Mouse (Mus musculus) liver, embryonic 15.5 days (tissue): ENCODE data around the gene Actr6. TPM values are rescaled to one million over a fixed set of nuclear protein-coding genes. Genes with fewer than 3 reads are reported as not detected.
"Not testable (repeated sequence)": the region's sequence is repeated elsewhere in the genome, so short reads cannot be mapped to it uniquely, and the experiment has no call there.

ENCODE experiments used
- ATAC-seq: fragments of 200-750 bp; cut with Nextera tagmentation; 2 replicates; pipeline ENCODE4 v1.8.0; 2017; ENCODE audit warnings: moderate number of reproducible peaks, mild to moderate bottlenecking, moderate library complexity; ENCODE audit not compliant: insufficient read depth
- H3K27ac ChIP-seq: fragments of 300-500 bp; sonication (generic); replicated peaks from 2 replicates; pipeline ENCODE4 v1.5.1; 2015; ENCODE audit warnings: mild to moderate bottlenecking, inconsistent platforms
- H3K27me3 ChIP-seq: fragments of 300-500 bp; sonication (generic); 2 replicates; pipeline ENCODE4 v1.6.1; 2015; ENCODE audit warnings: mild to moderate bottlenecking, inconsistent platforms
- H3K36me3 ChIP-seq: fragments of 300-500 bp; sonication (generic); replicated peaks from 2 replicates; pipeline ENCODE4 v1.6.1; 2015; ENCODE audit warnings: moderate library complexity, mild to moderate bottlenecking, inconsistent platforms
- H3K4me1 ChIP-seq: fragments of 300-500 bp; sonication (generic); replicated peaks from 2 replicates; pipeline ENCODE4 v1.6.1; 2015; ENCODE audit warnings: inconsistent platforms
- H3K4me2 ChIP-seq: fragments of 300-500 bp; sonication (generic); 2 replicates; pipeline ENCODE4 v1.6.1; 2015; ENCODE audit warnings: moderate library complexity, mild to moderate bottlenecking, inconsistent platforms
- H3K4me3 ChIP-seq: fragments of 300-500 bp; sonication (generic); replicated peaks from 2 replicates; pipeline ENCODE4 v1.5.1; 2015; ENCODE audit warnings: mild to moderate bottlenecking, inconsistent platforms
- H3K9ac ChIP-seq: fragments of 300-500 bp; sonication (generic); 2 replicates; pipeline ENCODE4 v1.6.1; 2015; ENCODE audit warnings: moderate library complexity, mild to moderate bottlenecking, inconsistent platforms
- H3K9me3 ChIP-seq: fragments of 300-500 bp; sonication (generic); replicated peaks from 2 replicates; pipeline ENCODE4 v1.6.1; 2016; ENCODE audit warnings: inconsistent platforms
- WGBS: fragments of 180-500 bp; shearing (Covaris S2); methylation state at CpG from one replicate; pipeline ENCODE4 v1.1.7; 2015; ENCODE audit warnings: mixed read lengths; ENCODE audit not compliant: insufficient replicate concordance; 5-methylcytosine and 5-hydroxymethylcytosine counted together
- polyA plus RNA-seq: library from polyadenylated mRNA; unstranded; fragments of >200 nt; fragmentation: Nextera tagmentation; extraction: Ambion mirVana; gene quantifications from 2 replicates; pipeline ENCODE4 v1.2.1, GENCODE M21; 2015

The Actr6 gene
- polyA plus RNA-seq, 1 experiment from 2014 or later: 14.1 TPM

DNA sequence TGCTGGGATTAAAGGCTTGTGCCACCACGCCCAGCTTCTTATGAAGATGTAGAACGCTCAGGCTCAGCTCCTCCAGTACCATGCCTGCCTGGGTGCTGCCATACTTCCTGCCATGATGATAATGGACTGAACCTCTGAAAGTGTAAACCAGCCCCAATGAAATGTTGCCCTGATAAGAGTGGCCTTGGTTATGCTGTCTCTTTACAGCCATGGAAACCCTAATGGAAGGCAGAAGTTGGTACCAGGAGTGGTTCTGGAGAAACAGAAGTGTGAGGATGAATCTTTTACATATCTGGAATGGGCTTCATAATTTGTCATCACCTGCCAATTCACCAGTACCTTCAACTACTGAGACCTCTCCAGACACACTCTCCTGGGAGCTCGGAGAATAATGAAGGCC lies 34.1 kb downstream of the Actr6 start:
- ATAC-seq: no peak
- Histone ChIP-seq H3K9ac (no peak overlapping the region), H3K4me2 (no peak overlapping the region), H3K27me3 (no peaks in the 10 kb centered on the region), H3K36me3 (no peaks in the 10 kb centered on the region), H3K4me3 (no peak overlapping the region), H3K27ac (no peak overlapping the region), H3K4me1 (no peaks in the 10 kb centered on the region), H3K9me3 (no peaks in the 10 kb centered on the region)
- WGBS: 56% methylated on average over 3 of the region's 3 CpGs

DNA sequence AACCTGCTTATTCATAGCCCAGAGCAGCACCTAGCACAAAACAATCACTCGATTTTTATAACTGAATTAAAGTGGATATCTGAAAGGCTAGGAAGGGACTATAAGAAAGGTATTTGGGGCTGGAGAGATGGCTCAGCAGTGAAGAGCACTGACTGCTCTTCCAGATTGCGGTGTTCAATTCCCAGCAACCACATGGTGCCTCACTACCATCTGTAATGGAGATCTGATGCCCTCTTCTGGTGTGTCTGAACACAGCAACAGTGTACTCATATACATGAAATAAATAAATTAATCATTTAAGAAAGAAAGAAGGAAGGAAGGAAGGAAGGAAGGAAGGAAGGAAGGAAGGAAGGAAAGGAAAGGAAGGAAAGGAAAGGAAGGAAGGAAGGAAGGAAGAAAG lies 35.8 kb downstream of the Actr6 start:
- not testable (repeated sequence) for H3K9me3 ChIP-seq, H3K4me1 ChIP-seq, H3K4me2 ChIP-seq, H3K36me3 ChIP-seq, H3K27me3 ChIP-seq, H3K4me3 ChIP-seq, ATAC-seq, H3K9ac ChIP-seq, H3K27ac ChIP-seq
- WGBS: 65% methylated on average over 2 of the region's 2 CpGs

DNA sequence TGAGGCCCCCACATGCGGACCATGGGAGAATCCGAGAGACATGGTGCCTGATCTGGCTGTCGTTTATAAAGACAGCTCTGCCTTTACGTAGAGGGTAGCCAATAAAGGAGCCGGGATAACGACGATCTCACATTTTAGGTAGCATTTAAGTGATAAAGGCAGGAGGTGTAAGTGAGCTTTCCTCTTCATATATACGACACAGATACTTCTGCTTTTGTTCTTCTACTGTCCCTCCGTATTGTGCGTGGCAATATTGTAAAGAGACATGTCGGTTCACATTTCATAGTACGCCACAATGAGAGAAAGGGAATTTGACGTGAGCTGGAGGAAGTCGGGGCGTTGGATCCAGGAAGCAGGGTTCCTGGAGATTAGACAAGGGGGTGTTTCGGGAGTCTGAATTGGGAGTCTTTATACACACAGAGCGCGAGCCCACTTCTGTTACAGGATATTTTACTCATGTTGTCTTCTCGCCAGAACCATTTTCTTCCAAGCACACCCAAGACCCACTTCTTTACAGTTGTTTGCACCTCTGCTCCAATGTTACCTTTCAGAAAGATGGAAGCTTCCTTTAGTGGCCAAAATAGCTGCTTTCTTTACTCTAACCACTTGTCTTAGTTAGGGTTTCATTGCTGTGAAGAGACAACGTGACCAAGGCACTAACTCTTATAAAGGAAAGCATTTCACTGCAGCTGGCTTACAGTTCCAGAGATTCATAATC lies 36.7 kb downstream of the Actr6 start:
- no peak for ATAC-seq
- Histone ChIP-seq H3K9me3 (no peaks in the 10 kb centered on the region), H3K36me3 (no peaks in the 10 kb centered on the region), H3K4me1 (peaks cover under 1% of the 10 kb centered on the region; the same call in 1 of the 2 replicates), H3K9ac (no peak overlapping the region), H3K4me2 (peak overlapping the region; percentile 34), H3K27ac (no peak overlapping the region), H3K27me3 (no peaks in the 10 kb centered on the region), H3K4me3 (no peak overlapping the region)
- 25% methylated on average over 20 of the region's 20 CpGs for WGBS

DNA sequence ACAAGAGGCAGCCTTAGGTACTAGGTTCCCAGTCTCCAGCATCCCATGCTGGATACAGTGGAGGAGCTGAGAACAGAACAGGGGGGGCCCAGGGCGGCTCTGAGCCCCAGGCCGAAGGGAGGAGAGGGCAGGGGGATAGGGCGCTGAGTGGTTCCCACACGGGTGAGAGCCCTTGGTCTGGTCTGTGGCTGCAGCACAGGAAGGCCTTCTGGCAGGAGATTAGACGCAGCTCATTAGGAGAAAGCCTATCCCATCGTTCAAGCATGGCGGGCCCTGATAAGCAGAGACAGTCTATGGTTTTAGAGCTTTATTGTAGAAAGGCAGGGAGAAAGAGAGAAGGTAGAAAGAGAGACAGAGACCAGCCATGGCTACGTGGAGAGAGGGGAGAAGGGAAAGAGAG lies 42.1 kb downstream of the Actr6 start:
- ATAC-seq: no peak
- Histone ChIP-seq H3K4me3 (no peak overlapping the region), H3K36me3 (no peaks in the 10 kb centered on the region), H3K4me2 (peak overlapping the region; percentile 42), H3K9me3 (no peaks in the 10 kb centered on the region), H3K4me1 (peaks cover 38% of the 10 kb centered on the region), H3K27ac (no peak overlapping the region), H3K27me3 (no peaks in the 10 kb centered on the region), H3K9ac (no peak overlapping the region)
- 16% methylated on average over 8 of the region's 8 CpGs for WGBS

DNA sequence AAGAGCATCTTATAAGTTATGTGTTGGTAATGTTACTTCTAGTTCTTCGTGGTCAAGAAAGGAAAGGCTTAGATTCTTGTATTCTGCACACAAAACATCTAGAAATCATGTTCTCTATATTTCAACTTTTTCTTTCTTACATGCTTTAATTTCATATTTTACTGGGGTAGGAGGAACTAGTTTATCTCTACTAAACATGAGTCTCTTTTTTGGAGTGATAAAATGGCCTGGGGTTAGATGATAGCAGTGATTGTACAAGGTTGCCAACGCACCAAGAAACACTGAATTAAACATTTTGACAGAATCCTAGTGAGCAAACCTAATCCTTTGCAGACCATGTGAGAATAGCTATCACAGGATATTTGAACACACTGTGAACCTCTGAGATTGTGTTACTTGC lies 44.6 kb downstream of the Actr6 start:
- Histone ChIP-seq H3K9me3 (no peaks in the 10 kb centered on the region), H3K4me3 (no peak overlapping the region), H3K36me3 (no peaks in the 10 kb centered on the region), H3K4me2 (peak overlapping the region; percentile 89; the same call in 1 of the 2 replicates), H3K4me1 (peaks cover 59% of the 10 kb centered on the region), H3K9ac (no peak overlapping the region), H3K27ac (peak overlapping the region; percentile 49; the same call in 1 of the 2 replicates), H3K27me3 (no peaks in the 10 kb centered on the region)
- ATAC-seq: no peak
- 48% methylated on average over 2 of the region's 2 CpGs for WGBS

DNA sequence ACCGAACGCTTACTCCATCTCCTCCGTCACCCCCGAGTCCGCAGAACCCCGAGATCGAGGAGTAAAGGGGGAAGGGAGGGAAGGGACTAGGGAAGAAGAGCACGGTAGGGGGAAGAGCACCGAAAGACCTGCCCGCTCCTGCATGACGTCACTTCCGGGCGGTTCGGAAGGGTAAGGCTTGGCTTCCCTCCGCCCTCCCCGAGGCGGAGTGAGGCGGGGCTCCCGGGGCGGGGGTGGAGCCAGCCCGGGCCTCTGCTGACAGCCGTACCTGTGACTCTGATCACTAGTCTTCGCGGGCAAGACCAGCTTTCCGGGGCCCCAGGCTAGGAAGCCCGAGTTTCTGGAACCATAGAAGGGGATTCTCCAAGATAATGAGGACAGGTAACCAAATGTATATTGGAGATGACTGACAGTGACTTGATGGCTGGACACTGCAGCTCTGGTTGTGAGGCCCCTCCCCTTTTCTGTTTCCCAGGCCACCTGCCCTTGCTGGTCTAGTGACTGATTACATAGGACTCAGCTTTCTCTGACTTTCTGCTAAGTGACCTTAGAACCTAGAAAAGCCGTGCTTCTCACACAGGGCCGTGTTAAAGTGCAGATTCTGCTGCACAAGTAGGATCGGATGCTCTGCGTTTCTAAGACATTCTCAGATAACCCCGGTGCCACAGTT lies 45.8 kb downstream of the Actr6 start, which contains the start of gene Scyl2:
Gene Scyl2, minus strand, starts transcription at position 147 of the 670 bp plus-strand sequence.
- 5% methylated on average over 31 of the region's 31 CpGs for WGBS

DNA sequence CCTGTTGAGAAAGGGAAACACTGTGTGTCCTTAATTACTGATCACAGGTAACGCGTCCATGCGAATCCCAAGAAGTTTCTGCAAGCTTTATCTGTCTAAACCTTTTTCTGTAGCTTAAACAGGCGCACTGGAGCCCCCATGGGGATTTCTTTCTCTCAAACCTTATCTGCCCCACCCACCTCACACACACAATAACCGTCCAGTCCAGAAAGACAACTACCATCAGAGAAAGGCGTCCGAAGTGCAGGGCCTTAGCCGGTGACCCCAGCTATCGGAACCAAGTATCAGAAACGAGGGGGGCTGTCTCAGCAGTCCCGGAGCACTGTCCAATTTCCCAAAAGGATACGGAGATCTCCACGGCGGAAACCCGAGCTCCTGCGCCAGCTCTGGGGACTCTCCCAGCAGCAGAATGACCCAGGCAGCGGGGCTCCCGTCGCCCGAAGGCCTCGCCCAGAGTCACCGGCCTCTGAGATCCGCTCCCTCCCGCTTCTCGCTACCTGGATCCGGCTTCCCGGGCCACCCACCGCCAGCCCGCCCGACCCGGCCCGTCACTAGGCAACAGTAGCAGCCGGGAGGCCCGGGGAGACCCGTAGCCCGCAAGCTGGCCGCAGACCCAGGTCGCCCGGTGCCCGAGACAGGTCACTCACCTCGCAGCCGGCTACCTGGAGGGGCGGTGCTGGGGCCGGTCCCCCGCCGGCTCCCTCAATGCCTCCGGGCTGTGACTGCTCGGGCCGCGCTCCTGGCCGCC lies 46.5 kb downstream of the Actr6 start:
- Histone ChIP-seq H3K27ac (peak overlapping the region; percentile 86), H3K9me3 (no peaks in the 10 kb centered on the region), H3K4me2 (peak overlapping the region; percentile 89), H3K4me1 (peaks cover 73% of the 10 kb centered on the region), H3K27me3 (no peaks in the 10 kb centered on the region), H3K9ac (peak overlapping the region; percentile 97), H3K4me3 (peak overlapping the region; percentile 94), H3K36me3 (no peaks in the 10 kb centered on the region)
- under 1% methylated on average over 48 of the region's 51 CpGs for WGBS
- ATAC-seq: peak; percentile 72

More for the DNA sequence above, 45.8 kb downstream of the Actr6 start, which contains the start of gene Scyl2:
- Histone ChIP-seq H3K9ac (peak within 1 kb of the TSS; percentile 97), H3K9me3 (no peaks in the 10 kb centered on the region), H3K27me3 (no peaks in the 10 kb centered on the region), H3K4me2 (peak within 1 kb of the TSS; percentile 89), H3K4me3 (peak within 1 kb of the TSS; percentile 94), H3K27ac (peak within 1 kb of the TSS; percentile 86), H3K4me1 (peaks cover 66% of the 10 kb centered on the region), H3K36me3 (no peaks in the 10 kb centered on the region)
- peak; percentile 98 for ATAC-seq

DNA sequence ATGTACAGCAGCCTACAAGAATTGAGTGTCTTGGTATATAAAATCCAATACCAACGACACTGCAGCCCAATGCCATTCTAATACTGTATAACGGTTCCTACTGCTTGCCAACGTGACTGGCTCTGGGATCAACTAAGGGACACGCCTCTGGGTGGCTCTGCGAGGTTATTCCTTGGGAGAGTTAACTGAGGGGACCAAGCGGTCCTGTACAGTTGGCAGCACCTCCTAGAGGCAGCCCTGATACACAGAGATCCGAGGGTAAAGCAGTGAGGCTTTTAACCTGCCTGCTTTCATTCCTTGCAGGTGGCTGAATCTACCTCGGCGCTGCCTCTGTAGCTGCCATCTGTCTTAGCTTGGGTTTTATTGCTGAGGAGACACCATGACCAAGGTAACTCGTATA lies 49.1 kb downstream of the Actr6 start:
- Histone ChIP-seq H3K4me2 (no peak overlapping the region), H3K27ac (no peak overlapping the region; the same call in 1 of the 2 replicates), H3K4me3 (no peak overlapping the region), H3K27me3 (no peaks in the 10 kb centered on the region), H3K36me3 (no peaks in the 10 kb centered on the region), H3K4me1 (peaks cover 62% of the 10 kb centered on the region), H3K9ac (no peak overlapping the region), H3K9me3 (no peaks in the 10 kb centered on the region)
- no peak for ATAC-seq
- WGBS: 74% methylated on average over 10 of the region's 10 CpGs

DNA sequence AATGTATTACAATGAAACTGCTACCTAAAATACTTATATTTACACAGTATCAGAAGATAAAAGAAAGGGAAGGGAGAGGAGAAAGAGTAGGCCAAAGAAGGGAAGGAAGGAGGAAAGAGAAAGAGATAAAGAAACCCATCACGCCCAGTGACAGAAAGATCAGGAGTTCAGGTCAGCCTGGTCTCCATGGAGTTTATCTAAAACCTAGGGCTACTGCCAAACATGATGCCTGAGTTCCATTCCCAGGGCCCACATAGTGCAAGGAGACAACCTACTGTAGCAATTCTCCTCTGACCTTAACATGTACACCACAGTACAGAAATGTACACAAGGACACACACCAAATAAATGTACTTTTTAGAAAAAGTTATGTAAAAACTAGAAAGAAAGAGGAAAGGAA lies 49.9 kb downstream of the Actr6 start:
- Histone ChIP-seq H3K9me3 (no peaks in the 10 kb centered on the region), H3K9ac (no peak overlapping the region), H3K4me1 (peaks cover 55% of the 10 kb centered on the region), H3K36me3 (no peaks in the 10 kb centered on the region), H3K4me2 (no peak overlapping the region), H3K27ac (no peak overlapping the region), H3K4me3 (no peak overlapping the region), H3K27me3 (no peaks in the 10 kb centered on the region)
- ATAC-seq: no peak
- 12% methylated on average over 1 of the region's 1 CpGs for WGBS

DNA sequence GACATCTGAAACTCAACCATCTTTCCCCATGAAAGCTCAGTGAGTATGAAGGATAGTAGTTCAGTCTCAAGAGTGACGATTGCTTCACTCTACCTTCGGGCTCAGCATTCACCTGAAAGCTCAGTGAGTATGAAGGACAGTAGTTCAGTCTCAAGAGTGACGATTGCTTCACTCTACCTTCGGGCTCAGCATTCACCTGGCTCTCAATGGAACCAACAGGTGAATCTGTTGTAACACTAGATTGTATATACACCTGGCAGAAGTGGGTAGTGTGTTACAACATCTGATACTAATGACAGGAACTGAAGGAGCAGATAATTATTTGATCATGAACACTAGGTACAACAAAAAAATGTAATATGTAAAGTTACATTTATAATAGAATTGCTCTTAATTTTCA lies 50.4 kb downstream of the Actr6 start:
- WGBS: 78% methylated on average over 4 of the region's 4 CpGs
- H3K36me3 ChIP-seq: no peaks in the 10 kb centered on the region
- no peak overlapping the region for H3K27ac ChIP-seq
- no peak overlapping the region for H3K4me3 ChIP-seq
- H3K9ac ChIP-seq: no peak overlapping the region
- no peak overlapping the region for H3K4me2 ChIP-seq
- peaks cover 51% of the 10 kb centered on the region for H3K4me1 ChIP-seq
- no peaks in the 10 kb centered on the region for H3K9me3 ChIP-seq
- no peak for ATAC-seq
- H3K27me3 ChIP-seq: no peaks in the 10 kb centered on the region

DNA sequence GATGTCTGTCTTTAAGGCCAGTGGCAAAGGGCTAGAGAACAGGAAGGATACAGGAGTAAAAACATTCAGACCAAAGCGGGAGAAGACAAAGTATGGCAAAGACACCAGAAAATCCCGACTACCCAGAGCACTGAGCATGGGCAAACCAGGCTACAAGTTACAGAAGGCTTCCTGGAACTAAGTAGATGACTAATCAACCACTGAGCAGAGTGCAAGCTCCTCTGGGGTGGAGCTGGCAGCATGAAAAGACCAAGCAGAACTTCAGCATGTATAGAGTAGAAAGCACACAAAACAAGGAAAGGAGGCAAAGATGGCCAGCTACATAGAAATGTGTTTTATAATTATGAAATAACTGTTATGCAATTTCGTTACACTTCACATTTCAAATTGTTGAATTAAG lies 51.6 kb downstream of the Actr6 start:
- H3K9me3 ChIP-seq: no peaks in the 10 kb centered on the region
- H3K27ac ChIP-seq: no peak overlapping the region
- ATAC-seq: no peak
- H3K9ac ChIP-seq: no peak overlapping the region
- no peaks in the 10 kb centered on the region for H3K27me3 ChIP-seq
- WGBS: 56% methylated on average over 3 of the region's 3 CpGs
- H3K4me2 ChIP-seq: no peak overlapping the region
- peaks cover 45% of the 10 kb centered on the region for H3K4me1 ChIP-seq
- no peak overlapping the region for H3K4me3 ChIP-seq
- H3K36me3 ChIP-seq: no peaks in the 10 kb centered on the region
